Mouse (Mus musculus) hindbrain, postnatal 0 days (tissue): ENCODE data around the gene Phf12. TPM values are rescaled to one million over a fixed set of nuclear protein-coding genes. Genes with fewer than 3 reads are reported as not detected.

Experiments used
- ATAC-seq: fragments of 200-750 bp; cut with Nextera tagmentation; 2 replicates; pipeline ENCODE4 v1.8.0; 2017; ENCODE audit warnings: mild to moderate bottlenecking, moderate TSS enrichment, moderate library complexity
- DNase-seq: peaks from one replicate; pipeline ENCODE4 v3.0.0-alpha.2; 2015; ENCODE audit warnings: low spot score
- H3K27ac ChIP-seq: fragments of 300-500 bp; sonication (generic); 2 replicates; pipeline ENCODE4 v1.5.1; 2014; ENCODE audit warnings: mild to moderate bottlenecking
- H3K27me3 ChIP-seq: fragments of 300-500 bp; sonication (generic); 2 replicates; pipeline ENCODE4 v1.6.1; 2014; ENCODE audit warnings: low read length, mixed read lengths; ENCODE audit not compliant: insufficient read depth
- H3K36me3 ChIP-seq: fragments of 300-500 bp; sonication (generic); 2 replicates; pipeline ENCODE4 v1.6.1; 2014; ENCODE audit warnings: low read length, mixed read lengths; ENCODE audit not compliant: insufficient read depth
- H3K4me1 ChIP-seq: fragments of 300-500 bp; sonication (generic); 2 replicates; pipeline ENCODE4 v1.6.1; 2014; ENCODE audit warnings: antibody characterized with exemption, low read length, mixed read lengths; ENCODE audit not compliant: insufficient read depth
- H3K4me2 ChIP-seq: fragments of 300-500 bp; sonication (generic); 2 replicates; pipeline ENCODE4 v1.6.1; 2014; ENCODE audit warnings: low read depth, mild to moderate bottlenecking, low read length, moderate library complexity, mixed read lengths
- H3K4me3 ChIP-seq: fragments of 300-500 bp; sonication (generic); 2 replicates; pipeline ENCODE4 v1.5.1; 2014; ENCODE audit warnings: low read length
- H3K9ac ChIP-seq: fragments of 300-500 bp; sonication (generic); replicated peaks from 2 replicates; pipeline ENCODE4 v1.6.1; 2014; ENCODE audit warnings: mild to moderate bottlenecking, low read length, moderate library complexity, mixed read lengths
- H3K9me3 ChIP-seq: fragments of 300-500 bp; sonication (generic); 2 replicates; pipeline ENCODE4 v1.6.1; 2016; ENCODE audit warnings: low read length, mixed read lengths
- CTCF ChIP-seq: IDR thresholded peaks from 2 replicates; pipeline ENCODE4 v1.5.1; 2016; ENCODE audit warnings: antibody characterized with exemption, control low read depth, low read depth
- WGBS: fragments of 180-500 bp; shearing (Covaris S2); extraction: QIAGEN DNeasy Blood & Tissue Kit; methylation state at CpG from one replicate; pipeline ENCODE4 v1.1.7; 2014; 5-methylcytosine and 5-hydroxymethylcytosine counted together
- polyA plus RNA-seq: library from polyadenylated mRNA; unstranded; fragments of >200 nt; fragmentation: Nextera tagmentation; extraction: Ambion mirVana; gene quantifications from 2 replicates; pipeline ENCODE4 v1.2.1, GENCODE M21; 2015
- total RNA-seq: library from RNA; depleted of rRNA; stranded (reverse); fragments of >200 nt; gene quantifications from 2 replicates; pipeline ENCODE4 v1.2.3, GENCODE M21; 2014; rRNA removed

The Phf12 gene
- total RNA-seq (31.9 and 34.9 TPM in 2 replicates), polyA plus RNA-seq (8.3 and 8.7 TPM in 2 replicates)

- Histone ChIP-seq H3K4me2 (peak within 1 kb of the TSS; percentile 93), H3K4me3 (peak within 1 kb of the TSS; percentile 98), H3K27me3 (no peaks in the 10 kb centered on the region), H3K4me1 (no peaks in the 10 kb centered on the region), H3K9ac (peak within 1 kb of the TSS; percentile 99), H3K9me3 (no peaks in the 10 kb centered on the region), H3K36me3 (peaks cover 6% of the 10 kb centered on the region; the same call in 1 of the 2 replicates), H3K27ac (peak within 1 kb of the TSS; percentile 99)
- ATAC-seq, result peak; percentile 91
- TF ChIP-seq CTCF, result no peak
- DNase-seq, result peak; percentile 100
- 0% methylated on average over 59 of the region's 62 CpGs for WGBS
These were observed at the start of gene Phf12 for GRCm38 (mm10) chr11:77982441-77982905. Gene Phf12 (plus strand): TSS chr11:77982754.

- WGBS, result 7% methylated on average over 4 of the region's 4 CpGs
- TF ChIP-seq CTCF, result no peak
- peak overlapping the region; percentile 70 for H3K4me3 ChIP-seq
- peak overlapping the region; percentile 33; the same call in 1 of the 2 replicates for H3K9ac ChIP-seq
- no peaks in the 10 kb centered on the region for H3K27me3 ChIP-seq
- no peaks in the 10 kb centered on the region for H3K36me3 ChIP-seq
- peak; percentile 41; the same call in 1 of the 2 replicates for ATAC-seq
- H3K4me1 ChIP-seq, result peaks cover 32% of the 10 kb centered on the region
- DNase-seq, result peak; percentile 65
- no peaks in the 10 kb centered on the region for H3K9me3 ChIP-seq
- H3K27ac ChIP-seq, result peak overlapping the region; percentile 62
- H3K4me2 ChIP-seq, result peak overlapping the region; percentile 69
These were observed 48.4 kb upstream of the Phf12 start for GRCm38 (mm10) chr11:77934111-77934521.

- no peak for DNase-seq
- 43% methylated on average over 5 of the region's 5 CpGs for WGBS
- H3K9ac ChIP-seq, result peak overlapping the region; percentile 33; the same call in 1 of the 2 replicates
- peak overlapping the region; percentile 69 for H3K4me2 ChIP-seq
- H3K27ac ChIP-seq, result peak overlapping the region; percentile 62
- peak overlapping the region; percentile 70 for H3K4me3 ChIP-seq
- no peak for TF ChIP-seq CTCF
- no peaks in the 10 kb centered on the region for H3K9me3 ChIP-seq
- peaks cover 32% of the 10 kb centered on the region for H3K4me1 ChIP-seq
- H3K27me3 ChIP-seq, result no peaks in the 10 kb centered on the region
- no peaks in the 10 kb centered on the region for H3K36me3 ChIP-seq
- no peak for ATAC-seq
These were observed 47.8 kb upstream of the Phf12 start for GRCm38 (mm10) chr11:77934568-77935311.

GRCm38 (mm10) chr11:77936846-77937245 lies 45.7 kb upstream of the Phf12 start:
- Histone ChIP-seq H3K4me3 (no peak overlapping the region), H3K27ac (no peak overlapping the region; the same call in 1 of the 2 replicates), H3K9ac (no peak overlapping the region), H3K36me3 (no peaks in the 10 kb centered on the region), H3K9me3 (no peaks in the 10 kb centered on the region), H3K4me2 (peak overlapping the region; percentile 23), H3K27me3 (no peaks in the 10 kb centered on the region), H3K4me1 (peaks cover 32% of the 10 kb centered on the region)
- WGBS, result 14% methylated on average over 8 of the region's 8 CpGs
- TF ChIP-seq CTCF, result no peak
- ATAC-seq (no peak), DNase-seq (no peak)

GRCm38 (mm10) chr11:77937649-77938410 lies 44.7 kb upstream of the Phf12 start:
- ATAC-seq, result no peak
- DNase-seq, result no peak

GRCm38 (mm10) chr11:77942230-77942629 lies 40.3 kb upstream of the Phf12 start:
- no peak overlapping the region for H3K4me3 ChIP-seq
- no peak for TF ChIP-seq CTCF
- H3K4me1 ChIP-seq, result peaks cover under 1% of the 10 kb centered on the region; the same call in 1 of the 2 replicates
- H3K27me3 ChIP-seq, result no peaks in the 10 kb centered on the region
- no peak for ATAC-seq
- no peaks in the 10 kb centered on the region for H3K36me3 ChIP-seq
- no peak for DNase-seq
- no peak overlapping the region for H3K9ac ChIP-seq
- H3K4me2 ChIP-seq, result no peak overlapping the region
- WGBS, result 21% methylated on average over 5 of the region's 5 CpGs
- peak overlapping the region; percentile 41 for H3K27ac ChIP-seq
- no peaks in the 10 kb centered on the region for H3K9me3 ChIP-seq

More at GRCm38 (mm10) chr11:77937649-77938410, 44.7 kb upstream of the Phf12 start:
- Histone ChIP-seq H3K9ac (no peak overlapping the region), H3K4me2 (no peak overlapping the region), H3K4me1 (peaks cover 32% of the 10 kb centered on the region), H3K27me3 (no peaks in the 10 kb centered on the region), H3K27ac (no peak overlapping the region), H3K36me3 (no peaks in the 10 kb centered on the region), H3K9me3 (no peaks in the 10 kb centered on the region), H3K4me3 (no peak overlapping the region)
- WGBS, result 11% methylated on average over 4 of the region's 4 CpGs
- no peak for TF ChIP-seq CTCF
